Mouse (Mus musculus) midbrain, embryonic 16.5 days (tissue): ENCODE measurements at regions not wholly inside any gene's neighbourhood (a gene's known extent, or its start where the extent isn't known, plus 50 kb on each side); places are given as distances from the start of the nearest gene placed in this dataset.

Experiments
- ATAC-seq: fragments of 200-750 bp; cut with Nextera tagmentation; 2 replicates; pipeline ENCODE4 v1.8.0; 2017; ENCODE audit warnings: moderate TSS enrichment
- H3K27ac ChIP-seq: fragments of 300-500 bp; sonication (generic); 2 replicates; pipeline ENCODE4 v1.5.1; 2014; ENCODE audit warnings: mild to moderate bottlenecking, low read length, mixed read lengths
- H3K27me3 ChIP-seq: fragments of 300-500 bp; sonication (generic); 2 replicates; pipeline ENCODE4 v1.6.1; 2014; ENCODE audit warnings: low read depth, low read length, mixed read lengths; ENCODE audit not compliant: control insufficient read depth, insufficient read depth
- H3K36me3 ChIP-seq: fragments of 300-500 bp; sonication (generic); 2 replicates; pipeline ENCODE4 v1.6.1; 2014; ENCODE audit warnings: mild to moderate bottlenecking, low read length, moderate library complexity, mixed read lengths; ENCODE audit not compliant: control insufficient read depth, insufficient read depth
- H3K4me1 ChIP-seq: fragments of 300-500 bp; sonication (generic); 2 replicates; pipeline ENCODE4 v1.6.1; 2014; ENCODE audit warnings: mild to moderate bottlenecking, low read length, mixed read lengths; ENCODE audit not compliant: control insufficient read depth, insufficient read depth
- H3K4me2 ChIP-seq: fragments of 300-500 bp; sonication (generic); 2 replicates; pipeline ENCODE4 v1.6.1; 2014; ENCODE audit warnings: mild to moderate bottlenecking, low read length, mixed read lengths
- H3K4me3 ChIP-seq: fragments of 300-500 bp; sonication (generic); 2 replicates; pipeline ENCODE4 v1.5.1; 2014; ENCODE audit warnings: low read depth, mild to moderate bottlenecking, low read length, moderate library complexity, mixed read lengths
- H3K9ac ChIP-seq: fragments of 300-500 bp; sonication (generic); 2 replicates; pipeline ENCODE4 v1.6.1; 2014; ENCODE audit warnings: low read depth, low read length, mixed read lengths
- H3K9me3 ChIP-seq: fragments of 300-500 bp; sonication (generic); replicated peaks from 2 replicates; pipeline ENCODE4 v1.6.1; 2014; ENCODE audit warnings: mild to moderate bottlenecking, low read length, mixed read lengths; ENCODE audit not compliant: control insufficient read depth, poor library complexity, severe bottlenecking
- WGBS: fragments of 180-500 bp; shearing (Covaris S2); extraction: QIAGEN DNeasy Blood & Tissue Kit; methylation state at CpG from one replicate; pipeline ENCODE4 v1.1.7; 2014; 5-methylcytosine and 5-hydroxymethylcytosine counted together

- Histone ChIP-seq H3K4me2 (no peak overlapping the region), H3K4me1 (no peaks in the 10 kb centered on the region; the same call in 1 of the 2 replicates), H3K9me3 (no peaks in the 10 kb centered on the region), H3K4me3 (no peak overlapping the region), H3K9ac (no peak overlapping the region), H3K27me3 (no peaks in the 10 kb centered on the region), H3K36me3 (no peaks in the 10 kb centered on the region), H3K27ac (no peak overlapping the region)
- ATAC-seq: no peak
- WGBS: 57% methylated on average over 3 of the region's 3 CpGs
These were observed 70.8 kb downstream of the Mat2b start for GRCm38 (mm10) chr11:40624126-40624778.

GRCm38 (mm10) chr11:40620036-40620435 lies 75.0 kb downstream of the Mat2b start:
- WGBS: 42% methylated on average over 7 of the region's 7 CpGs
- H3K9ac ChIP-seq: no peak overlapping the region

GRCm38 (mm10) chr11:40603008-40603407 lies 92.0 kb downstream of the Mat2b start:
- WGBS: 99% methylated on average over 9 of the region's 9 CpGs
- H3K4me1 ChIP-seq: peaks cover 17% of the 10 kb centered on the region
- ATAC-seq: no peak

More at GRCm38 (mm10) chr11:40620036-40620435, 75.0 kb downstream of the Mat2b start:
- Histone ChIP-seq H3K4me1 (no peaks in the 10 kb centered on the region; the same call in 1 of the 2 replicates), H3K36me3 (no peaks in the 10 kb centered on the region), H3K4me3 (no peak overlapping the region), H3K9me3 (no peaks in the 10 kb centered on the region), H3K4me2 (no peak overlapping the region), H3K27ac (no peak overlapping the region), H3K27me3 (no peaks in the 10 kb centered on the region)
- ATAC-seq: no peak

GRCm38 (mm10) chr11:40601572-40601909 lies 93.5 kb downstream of the Mat2b start:
- Histone ChIP-seq H3K36me3 (no peaks in the 10 kb centered on the region), H3K9ac (no peak overlapping the region), H3K4me1 (peaks cover 18% of the 10 kb centered on the region), H3K4me3 (no peak overlapping the region), H3K4me2 (no peak overlapping the region), H3K27me3 (no peaks in the 10 kb centered on the region), H3K27ac (peak overlapping the region; percentile 14), H3K9me3 (no peaks in the 10 kb centered on the region)
- 0% methylated on average over 1 of the region's 1 CpGs for WGBS
- no peak for ATAC-seq

More at GRCm38 (mm10) chr11:40603008-40603407, 92.0 kb downstream of the Mat2b start:
- no peak overlapping the region for H3K4me2 ChIP-seq
- H3K4me3 ChIP-seq: no peak overlapping the region
- no peaks in the 10 kb centered on the region for H3K9me3 ChIP-seq
- H3K27ac ChIP-seq: no peak overlapping the region
- H3K27me3 ChIP-seq: no peaks in the 10 kb centered on the region
- H3K36me3 ChIP-seq: no peaks in the 10 kb centered on the region
- H3K9ac ChIP-seq: no peak overlapping the region

- no peak overlapping the region for H3K4me3 ChIP-seq
These were observed 94.0 kb downstream of the Mat2b start for GRCm38 (mm10) chr11:40600773-40601571.

GRCm38 (mm10) chr11:40599956-40600772 lies 94.8 kb downstream of the Mat2b start:
- H3K9me3 ChIP-seq: no peaks in the 10 kb centered on the region
- no peak overlapping the region for H3K4me3 ChIP-seq
- peak overlapping the region; percentile 25; the same call in 1 of the 2 replicates for H3K9ac ChIP-seq
- 0 out of 2 replicates have a peak overlapping the region, but pooled peaks have one; percentile 8 for H3K27ac ChIP-seq
- peak overlapping the region; percentile 24; the same call in 1 of the 2 replicates for H3K4me2 ChIP-seq
- peak; percentile 54; the same call in 1 of the 2 replicates for ATAC-seq
- H3K4me1 ChIP-seq: peaks cover 27% of the 10 kb centered on the region
- 10% methylated on average over 15 of the region's 15 CpGs for WGBS
- no peaks in the 10 kb centered on the region for H3K36me3 ChIP-seq
- H3K27me3 ChIP-seq: no peaks in the 10 kb centered on the region

More at GRCm38 (mm10) chr11:40600773-40601571, 94.0 kb downstream of the Mat2b start:
- H3K27ac ChIP-seq: peak overlapping the region; percentile 14
- ATAC-seq: peak; percentile 63; the same call in 1 of the 2 replicates
- H3K4me1 ChIP-seq: peaks cover 21% of the 10 kb centered on the region
- WGBS: 14% methylated on average over 11 of the region's 11 CpGs
- no peak overlapping the region for H3K9ac ChIP-seq
- H3K36me3 ChIP-seq: no peaks in the 10 kb centered on the region
- no peaks in the 10 kb centered on the region for H3K9me3 ChIP-seq
- no peak overlapping the region for H3K4me2 ChIP-seq
- no peaks in the 10 kb centered on the region for H3K27me3 ChIP-seq

GRCm38 (mm10) chr11:40596347-40596746 lies 98.7 kb downstream of the Mat2b start:
- ATAC-seq: no peak
- 14% methylated on average over 3 of the region's 3 CpGs for WGBS

GRCm38 (mm10) chr11:40592056-40592455 lies 102.9 kb downstream of the Mat2b start:
- no peaks in the 10 kb centered on the region for H3K9me3 ChIP-seq
- H3K9ac ChIP-seq: no peak overlapping the region
- no peak overlapping the region for H3K4me3 ChIP-seq
- no peak overlapping the region for H3K4me2 ChIP-seq
- ATAC-seq: no peak
- H3K27ac ChIP-seq: no peak overlapping the region
- no peaks in the 10 kb centered on the region for H3K36me3 ChIP-seq
- 82% methylated on average over 4 of the region's 4 CpGs for WGBS
- H3K4me1 ChIP-seq: peaks cover 10% of the 10 kb centered on the region; the same call in 1 of the 2 replicates
- no peaks in the 10 kb centered on the region for H3K27me3 ChIP-seq

More at GRCm38 (mm10) chr11:40596347-40596746, 98.7 kb downstream of the Mat2b start:
- H3K27me3 ChIP-seq: no peaks in the 10 kb centered on the region
- no peak overlapping the region for H3K27ac ChIP-seq
- peaks cover 26% of the 10 kb centered on the region for H3K4me1 ChIP-seq
- H3K9ac ChIP-seq: no peak overlapping the region
- H3K36me3 ChIP-seq: no peaks in the 10 kb centered on the region
- H3K4me3 ChIP-seq: no peak overlapping the region
- no peak overlapping the region for H3K4me2 ChIP-seq
- H3K9me3 ChIP-seq: no peaks in the 10 kb centered on the region
